Mouse (Mus musculus): Measurements from ENCODE around the gene Cntn6. TPM values are rescaled to one million over a fixed set of nuclear protein-coding genes. Genes with fewer than 3 reads are reported as not detected.

The Cntn6 gene
- polyA plus RNA-seq, 1 experiment, result 4.3 TPM

DNA sequence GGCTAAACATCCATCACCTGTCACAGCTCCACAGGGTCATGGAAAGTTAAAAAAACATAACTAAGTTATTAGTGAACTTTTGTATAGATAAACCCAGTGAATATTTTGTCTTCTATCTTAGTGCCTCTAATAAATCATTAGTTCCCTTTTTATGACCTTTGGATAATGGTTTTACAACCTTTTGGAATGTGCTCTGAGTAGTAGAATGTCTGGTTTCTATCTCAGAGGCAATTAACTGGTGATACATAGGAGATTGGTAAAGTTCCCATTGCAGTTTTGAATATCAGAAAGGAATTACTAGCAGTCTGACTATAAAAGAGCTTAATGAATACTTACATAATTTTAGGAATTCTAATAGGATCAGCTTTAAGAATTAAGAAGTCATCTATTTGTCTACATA, 265.5 kb downstream of the Cntn6 start:
- no peak for DNase-seq (ENCODE audit: low spot score)

DNA sequence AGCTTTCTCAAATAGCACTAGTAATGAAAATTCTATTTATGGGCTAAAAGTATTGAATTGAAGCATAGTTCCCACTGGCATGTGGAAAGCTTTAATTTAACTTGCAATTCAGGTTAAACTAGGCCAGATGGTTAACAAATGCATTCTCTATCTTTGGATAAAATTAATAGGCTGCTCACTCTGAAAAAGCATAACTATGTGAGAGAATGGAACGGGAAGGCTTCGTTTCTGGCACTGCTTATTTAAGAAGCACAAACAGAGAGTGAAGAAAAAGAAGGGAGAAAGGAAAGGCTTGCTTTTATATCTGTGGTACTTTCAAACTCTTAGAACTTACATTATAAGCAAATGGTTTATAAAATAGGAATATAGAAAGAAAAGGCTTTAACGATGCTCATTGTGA, 268.6 kb downstream of the Cntn6 start:
- DNase-seq (ENCODE audit: low spot score), result no peak

- no peak for DNase-seq (ENCODE audit: low spot score)
Measured at GRCm38 (mm10) chr6:104783891-104784290, 291.3 kb downstream of the Cntn6 start.

DNA sequence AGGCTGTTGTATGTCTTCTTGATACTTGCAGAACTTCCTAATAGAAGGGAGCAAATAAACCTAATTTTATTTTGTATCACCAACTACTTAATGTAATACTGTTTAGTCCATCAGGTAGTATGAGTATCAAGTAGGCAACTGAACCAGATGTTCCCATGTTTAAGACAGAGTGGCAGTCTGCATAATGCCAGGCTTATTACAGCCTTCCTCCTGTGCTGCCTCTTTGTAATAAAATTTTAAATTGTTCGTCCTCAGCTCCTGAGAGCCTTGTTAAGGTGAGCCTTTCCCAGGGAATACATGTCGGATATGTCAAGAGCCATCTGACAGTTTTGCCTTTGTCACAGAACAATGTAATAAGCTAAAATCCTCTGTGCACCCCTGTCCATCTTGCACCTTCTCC, 294.9 kb downstream of the Cntn6 start:
- no peak for DNase-seq (ENCODE audit: low spot score)

DNA sequence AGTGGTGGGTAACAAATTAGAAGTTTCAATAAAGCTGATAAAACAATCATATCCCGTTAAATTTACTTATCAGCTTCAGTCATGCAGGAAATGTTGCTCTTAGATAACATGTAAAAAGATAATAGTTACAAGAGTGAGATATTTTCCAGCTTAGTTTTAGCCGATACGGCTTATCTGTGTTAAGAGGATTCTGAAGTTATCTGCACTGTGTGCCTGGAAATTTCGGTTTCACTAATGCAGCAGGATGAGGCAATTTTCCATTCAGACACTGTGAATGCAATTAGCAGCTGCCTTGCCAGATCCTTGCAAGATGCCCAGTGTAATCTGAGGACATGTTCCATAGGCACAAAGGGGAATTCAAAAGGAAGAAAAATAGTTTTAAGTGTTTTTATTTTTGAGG, 315.9 kb downstream of the Cntn6 start:
- DNase-seq (ENCODE audit: low spot score), result no peak

- no peak for DNase-seq (ENCODE audit: low spot score)
Measured at GRCm38 (mm10) chr6:104815610-104816009, 323.0 kb downstream of the Cntn6 start.

- DNase-seq (ENCODE audit: low spot score), result no peak
Measured at GRCm38 (mm10) chr6:104879711-104880110, 387.1 kb downstream of the Cntn6 start.

DNA sequence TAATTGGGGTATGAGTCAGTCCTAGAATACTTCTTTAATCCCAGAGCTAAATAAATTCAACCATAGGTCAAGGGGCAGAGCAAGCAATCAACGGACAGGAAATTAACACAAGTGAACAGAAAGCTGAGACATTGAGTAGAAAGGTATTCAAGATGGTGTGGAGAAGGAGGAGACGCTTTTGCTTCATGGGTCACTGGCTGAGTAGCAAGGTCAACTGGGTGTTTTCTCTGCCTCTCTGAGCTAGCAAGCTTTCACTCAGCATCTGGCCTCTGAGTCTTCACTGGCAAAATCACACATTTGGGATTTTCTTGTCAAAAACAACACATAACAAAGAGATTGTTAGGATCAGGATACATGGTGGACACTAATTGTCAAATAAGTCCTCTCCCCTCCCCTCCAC, 391.4 kb downstream of the Cntn6 start:
- no peak for DNase-seq (ENCODE audit: low spot score)

DNA sequence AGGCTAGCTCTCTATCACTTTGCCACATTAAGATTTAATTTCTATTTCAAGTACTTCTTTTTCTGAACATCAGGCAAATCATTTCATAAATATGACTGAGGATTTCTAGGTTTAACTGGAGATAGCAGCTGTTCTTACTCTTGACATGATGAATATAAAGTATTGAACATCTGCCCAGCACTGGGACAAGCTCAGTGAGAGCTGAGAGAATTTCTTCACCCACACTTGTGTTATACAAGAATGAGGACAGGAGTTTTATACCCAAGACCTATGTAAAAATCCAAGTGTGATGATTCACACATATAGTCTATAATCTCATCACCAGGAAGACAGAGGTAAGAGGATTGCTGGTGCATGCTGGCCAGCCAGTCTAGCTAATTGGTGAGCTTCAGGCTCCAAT, 393.2 kb downstream of the Cntn6 start:
- no peak for DNase-seq (ENCODE audit: low spot score)

- no peak for DNase-seq (ENCODE audit: low spot score)
Measured at GRCm38 (mm10) chr6:104891071-104891470, 398.5 kb downstream of the Cntn6 start.

Data from urinary bladder, adult 2 months (tissue).